11 mouse cellular contexts compared by ENCODE assay signal in the genomic region with DNA sequence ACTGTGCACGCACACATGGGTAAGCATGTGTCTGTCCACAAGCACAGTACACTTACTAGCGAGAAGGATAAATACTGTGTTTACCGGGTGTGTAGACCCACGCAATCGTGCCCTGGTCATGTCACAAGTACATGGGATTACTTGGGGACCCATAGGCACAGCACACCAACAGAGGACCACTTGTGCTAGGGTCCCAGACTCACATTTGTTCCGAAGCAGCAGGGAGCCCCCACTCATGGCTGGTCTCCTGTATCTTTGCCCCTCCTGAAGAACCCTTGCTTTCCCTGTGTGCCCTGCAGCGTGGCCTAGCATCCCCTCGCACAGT. TPM values are rescaled to one million over a fixed set of nuclear protein-coding genes. Genes with fewer than 3 reads are reported as not detected.
DNase-seq lines count a peak whose midpoint lies in the region; ATAC-seq and TF ChIP-seq lines count a peak whose summit lies in the region.
"Had no signal": no experiment of that assay in that cellular context is flagged by ENCODE, and none has a peak within 500 bp of the region (broad histone marks: within the 10 kb centered on the region; RNA-seq: fewer than 3 reads in every experiment).

No protein-coding gene starts in this region.

- H3K9ac ChIP-seq in limb, embryonic 12.5 days (replicated peaks): no peak overlapping the region
- H3K9ac ChIP-seq in stomach, embryonic 16.5 days (ENCODE audit: low read length): no peak overlapping the region

- TF ChIP-seq POLR2A in cerebellum, adult 2 months (IDR thresholded peaks at IDR 0.05; ENCODE audit: borderline replicate concordance, insufficient read depth, low read length): 0 out of 2 replicates have a peak, but pooled peaks have one; percentile 9

- peaks cover 22% of the 10 kb centered on the region for H3K4me1 ChIP-seq in cerebellum, adult 2 months (ENCODE audit: control insufficient read depth, insufficient read depth, low read length)
- peaks cover 72% of the 10 kb centered on the region for H3K4me1 ChIP-seq in megakaryocyte, embryonic 14.5 days
- peaks cover 59% of the 10 kb centered on the region for H3K4me1 ChIP-seq in limb, embryonic 12.5 days (replicated peaks)
- H3K4me1 ChIP-seq in stomach, embryonic 16.5 days (ENCODE audit: control insufficient read depth, insufficient read depth, low read length): peaks cover 37% of the 10 kb centered on the region

- no peaks in the 10 kb centered on the region for H3K9me3 ChIP-seq in megakaryocyte, embryonic 14.5 days
- H3K9me3 ChIP-seq in limb, embryonic 12.5 days: no peaks in the 10 kb centered on the region
- no peaks in the 10 kb centered on the region for H3K9me3 ChIP-seq in stomach, embryonic 16.5 days (replicated peaks; ENCODE audit: control insufficient read depth, low read length)

- 53% methylated on average over 8 of the region's 8 CpGs for WGBS in cerebellum, adult 2 months
- 47% methylated on average over 8 of the region's 8 CpGs for WGBS in limb, embryonic 12.5 days
- 56% methylated on average over 8 of the region's 8 CpGs for WGBS in stomach, embryonic 16.5 days

- H3K27ac ChIP-seq in cerebellum, adult 2 months (ENCODE audit: insufficient read depth, low read length): no peak overlapping the region
- H3K27ac ChIP-seq in limb, embryonic 12.5 days: no peak overlapping the region
- H3K27ac ChIP-seq in stomach, embryonic 16.5 days (ENCODE audit: low read length): no peak overlapping the region

- H3K4me2 ChIP-seq in limb, embryonic 12.5 days: peak overlapping the region; percentile 99
- H3K4me2 ChIP-seq in stomach, embryonic 16.5 days (ENCODE audit: low read depth, low read length): peak overlapping the region; percentile 94; the same call in 1 of the 2 replicates

- peak overlapping the region; percentile 30 for H3K4me3 ChIP-seq in cerebellum, adult 2 months (replicated peaks; ENCODE audit: insufficient read depth, low read depth, low read length)
- H3K4me3 ChIP-seq in megakaryocyte, embryonic 14.5 days (replicated peaks): peak overlapping the region; percentile 72
- peak overlapping the region; percentile 53 for H3K4me3 ChIP-seq in limb, embryonic 12.5 days (replicated peaks)
- no peak overlapping the region for H3K4me3 ChIP-seq in stomach, embryonic 16.5 days (replicated peaks; ENCODE audit: low read length)

- DNase-seq in cerebellum, adult 2 months: peak in 1 of 2 experiments; percentile 44
- DNase-seq in cerebellum, adult 9-11 months: no peak
- no peak for DNase-seq in cerebellum, adult 18-20 months
- DNase-seq in lung, postnatal 36 days: no peak
- DNase-seq: gastrocnemius, postnatal 25 days had no signal

- no peak for TF ChIP-seq CTCF in cerebellum, adult 2 months (IDR thresholded peaks at IDR 0.05; ENCODE audit: borderline replicate concordance, insufficient read depth, low read depth, low read length)

- H3K27me3 ChIP-seq in cerebellum, adult 2 months (ENCODE audit: control insufficient read depth, insufficient read depth, low read length): no peaks in the 10 kb centered on the region
- peaks cover 71% of the 10 kb centered on the region for H3K27me3 ChIP-seq in megakaryocyte, embryonic 14.5 days (replicated peaks)
- H3K27me3 ChIP-seq in limb, embryonic 12.5 days: peaks cover 39% of the 10 kb centered on the region
- H3K27me3 ChIP-seq in stomach, embryonic 16.5 days (ENCODE audit: control insufficient read depth, insufficient read depth, low read length): peaks cover 6% of the 10 kb centered on the region; the same call in 1 of the 2 replicates

- ATAC-seq in megakaryocyte, adult 5-6 weeks (ENCODE audit: poor library complexity, severe bottlenecking): no peak
- no peak for ATAC-seq in limb, embryonic 12.5 days (ENCODE audit: insufficient number of reproducible peaks, insufficient read depth, low FRiP score, low TSS enrichment, low read depth)
- no peak for ATAC-seq in stomach, embryonic 16.5 days (ENCODE audit: insufficient read depth, low FRiP score)

- no peaks in the 10 kb centered on the region for H3K36me3 ChIP-seq in megakaryocyte, embryonic 14.5 days (replicated peaks; ENCODE audit: low read length)
- H3K36me3 ChIP-seq in limb, embryonic 12.5 days: no peaks in the 10 kb centered on the region
- no peaks in the 10 kb centered on the region for H3K36me3 ChIP-seq in stomach, embryonic 16.5 days (ENCODE audit: control insufficient read depth, insufficient read depth, low read length)

RNA-seq across cellular contexts. Expression of gene Lix1l, which starts 1.9 kb away (rescaled TPM):
- polyA plus RNA-seq in cerebellum, adult 2 months (2012; rRNA removed): 23.9 and 24.7 TPM in 2 replicates
- 1.2 TPM in 1 of 2 replicates, not detected in the other for polyA plus RNA-seq in megakaryocyte, embryonic 14.5 days (2012; ENCODE audit: insufficient read depth, low replicate concordance)
- total RNA-seq in megakaryocyte, adult 5-6 weeks (2015): 0.59 and 1.7 TPM in 2 replicates
- 1.7 TPM in 2 replicates for total RNA-seq in megakaryocyte, adult 5-6 weeks (2017)
- 5.7 and 6.8 TPM in 2 replicates for polyA plus RNA-seq in limb, embryonic 12.5 days (2016; fragmentation: Nextera tagmentation; extraction: Ambion mirVana)
- polyA plus RNA-seq in stomach, embryonic 16.5 days (2015; fragmentation: Nextera tagmentation; extraction: Ambion mirVana): 7.2 and 7.5 TPM in 2 replicates

RNA-seq across cellular contexts. Expression of gene Ankrd34a, which starts 2.6 kb away (rescaled TPM):
- polyA plus RNA-seq in cerebellum, adult 2 months (2012; rRNA removed): 53.2 and 58.1 TPM in 2 replicates
- not detected in 2 replicates for polyA plus RNA-seq in megakaryocyte, embryonic 14.5 days (2012; ENCODE audit: insufficient read depth, low replicate concordance)
- not detected in 2 replicates for total RNA-seq in megakaryocyte, adult 5-6 weeks (2015)
- not detected in 2 replicates for total RNA-seq in megakaryocyte, adult 5-6 weeks (2017)
- polyA plus RNA-seq in limb, embryonic 12.5 days (2016; fragmentation: Nextera tagmentation; extraction: Ambion mirVana): 1.5 and 2.2 TPM in 2 replicates
- polyA plus RNA-seq in stomach, embryonic 16.5 days (2015; fragmentation: Nextera tagmentation; extraction: Ambion mirVana): 2.2 and 2.7 TPM in 2 replicates

RNA-seq across cellular contexts. Expression of gene Polr3gl, which starts 5.0 kb away (rescaled TPM):
- 53.1 and 55.5 TPM in 2 replicates for polyA plus RNA-seq in cerebellum, adult 2 months (2012; rRNA removed)
- 4.6 and 15.4 TPM in 2 replicates for polyA plus RNA-seq in megakaryocyte, embryonic 14.5 days (2012; ENCODE audit: insufficient read depth, low replicate concordance)
- 22.8 and 26.3 TPM in 2 replicates for total RNA-seq in megakaryocyte, adult 5-6 weeks (2015)
- 45.6 and 46.4 TPM in 2 replicates for total RNA-seq in megakaryocyte, adult 5-6 weeks (2017)
- polyA plus RNA-seq in limb, embryonic 12.5 days (2016; fragmentation: Nextera tagmentation; extraction: Ambion mirVana): 48.5 and 50.4 TPM in 2 replicates
- 26.4 and 29.8 TPM in 2 replicates for polyA plus RNA-seq in stomach, embryonic 16.5 days (2015; fragmentation: Nextera tagmentation; extraction: Ambion mirVana)

RNA-seq across cellular contexts. Expression of gene Gm16253, which starts 22.2 kb away (rescaled TPM):
- not detected in 2 replicates for polyA plus RNA-seq in cerebellum, adult 2 months (2012; rRNA removed)
- polyA plus RNA-seq in megakaryocyte, embryonic 14.5 days (2012; ENCODE audit: insufficient read depth, low replicate concordance): 0.51 TPM in 1 of 2 replicates, not detected in the other
- total RNA-seq in megakaryocyte, adult 5-6 weeks (2015): not detected in 2 replicates
- 0.40 TPM in 1 of 2 replicates, not detected in the other for total RNA-seq in megakaryocyte, adult 5-6 weeks (2017)
- polyA plus RNA-seq in limb, embryonic 12.5 days (2016; fragmentation: Nextera tagmentation; extraction: Ambion mirVana): 0.72 and 1.5 TPM in 2 replicates
- polyA plus RNA-seq in stomach, embryonic 16.5 days (2015; fragmentation: Nextera tagmentation; extraction: Ambion mirVana): 0.89 and 1.1 TPM in 2 replicates
- total RNA-seq: left cerebral cortex, postnatal 25 days had no signal
- polyA plus RNA-seq: testis, adult 2 months had no signal

RNA-seq across cellular contexts. Expression of gene Rbm8a, which starts 30.7 kb away (rescaled TPM):
- 44.6 and 45.4 TPM in 2 replicates for polyA plus RNA-seq in cerebellum, adult 2 months (2012; rRNA removed)
- polyA plus RNA-seq in megakaryocyte, embryonic 14.5 days (2012; ENCODE audit: insufficient read depth, low replicate concordance): 14.0 and 112 TPM in 2 replicates
- total RNA-seq in megakaryocyte, adult 5-6 weeks (2015): 89.0 and 99.4 TPM in 2 replicates
- 42.3 and 43.4 TPM in 2 replicates for total RNA-seq in megakaryocyte, adult 5-6 weeks (2017)
- polyA plus RNA-seq in limb, embryonic 12.5 days (2016; fragmentation: Nextera tagmentation; extraction: Ambion mirVana): 176 and 192 TPM in 2 replicates
- polyA plus RNA-seq in stomach, embryonic 16.5 days (2015; fragmentation: Nextera tagmentation; extraction: Ambion mirVana): 102 and 104 TPM in 2 replicates

Comparison
In these comparisons a context has a peak if more than half of its experiments do, and no peak if none do; other contexts are left out.
1. RNA of gene Ankrd34a, which starts 2.6 kb away (polyA plus RNA-seq): 53.2 to 58.1 TPM in cerebellum, adult 2 months; 2.2 to 2.7 TPM in stomach, embryonic 16.5 days, 1.5 to 2.2 TPM in limb, embryonic 12.5 days and not detected in megakaryocyte, embryonic 14.5 days; every median in the first group is over 10 times any median in the second.